Mouse (Mus musculus) frontal cortex, adult 2 months (tissue): ENCODE data around the gene Orai1. TPM values are rescaled to one million over a fixed set of nuclear protein-coding genes. Genes with fewer than 3 reads are reported as not detected.

ENCODE experiments used
- DNase-seq, 2 experiments: peaks; one replicate each; pipeline ENCODE4 v3.0.0; 2022; ENCODE audit warnings: low spot score in 1 of 2; ENCODE audit errors: extremely low spot score in 1 of 2
- polyA plus RNA-seq: library from polyadenylated mRNA; depleted of rRNA; stranded (reverse); fragments of >200 nt; gene quantifications from 2 replicates; pipeline ENCODE4 v1.2.3, GENCODE M21; 2012

Orai1 gene
- polyA plus RNA-seq, 1 experiment, result 17.6 TPM

- DNase-seq, result no peak
Observed at GRCm38 (mm10) chr5:123027436-123027835, 12.6 kb downstream of the Orai1 start.

- DNase-seq, result no peak
Observed at GRCm38 (mm10) chr5:123029729-123030128, 14.9 kb downstream of the Orai1 start.

GRCm38 (mm10) chr5:123031312-123031711, 16.4 kb downstream of the Orai1 start:
- no peak for DNase-seq

- no peak for DNase-seq
Observed at GRCm38 (mm10) chr5:123033646-123034160, 18.8 kb downstream of the Orai1 start.

- no peak for DNase-seq
Observed at GRCm38 (mm10) chr5:123035089-123035488, 20.2 kb downstream of the Orai1 start.

GRCm38 (mm10) chr5:123035564-123035963, 20.7 kb downstream of the Orai1 start:
- no peak for DNase-seq

GRCm38 (mm10) chr5:123038115-123038514, 23.2 kb downstream of the Orai1 start:
- DNase-seq, result no peak

- peak in 1 of 2 experiments; percentile 31 for DNase-seq
Observed at GRCm38 (mm10) chr5:123039120-123039752, 24.4 kb downstream of the Orai1 start.

- DNase-seq, result no peak
Observed at GRCm38 (mm10) chr5:123040796-123041195, 25.9 kb downstream of the Orai1 start.

- DNase-seq, result no peak
Observed at GRCm38 (mm10) chr5:123043856-123044255, 29.0 kb downstream of the Orai1 start.

GRCm38 (mm10) chr5:123045561-123046295, 30.9 kb downstream of the Orai1 start:
- peak in 1 of 2 experiments; percentile 77 for DNase-seq

GRCm38 (mm10) chr5:123046916-123047315, 32.0 kb downstream of the Orai1 start, which contains the start of gene Morn3:
Morn3 (minus strand) TSS chr5:123047016.
- no peak for DNase-seq

- DNase-seq, result peak in 1 of 2 experiments; percentile 40
Observed at GRCm38 (mm10) chr5:123049271-123049670, 34.4 kb downstream of the Orai1 start.

GRCm38 (mm10) chr5:123050918-123051317, 36.0 kb downstream of the Orai1 start:
- no peak for DNase-seq

GRCm38 (mm10) chr5:123051736-123052135, 36.9 kb downstream of the Orai1 start:
- DNase-seq, result no peak

GRCm38 (mm10) chr5:123057366-123058250, 42.7 kb downstream of the Orai1 start:
- DNase-seq, result peak; percentile 99

- no peak for DNase-seq
Observed at GRCm38 (mm10) chr5:123058251-123059102, 43.6 kb downstream of the Orai1 start.

- peak in 1 of 2 experiments; percentile 64 for DNase-seq
Observed at GRCm38 (mm10) chr5:123059757-123060520, 45.1 kb downstream of the Orai1 start.
